Mouse (Mus musculus) NIH3T3 (cell line): ENCODE results near the gene Atp6ap2.
"Not testable (repeated sequence)": the region's sequence is repeated elsewhere in the genome, so short reads cannot be mapped to it uniquely, and the experiment has no call there.

Experiments used
- DNase-seq: peaks from one replicate; pipeline ENCODE4 v3.0.0-alpha.2; 2012; ENCODE audit warnings: low read depth

The Atp6ap2 gene

DNA sequence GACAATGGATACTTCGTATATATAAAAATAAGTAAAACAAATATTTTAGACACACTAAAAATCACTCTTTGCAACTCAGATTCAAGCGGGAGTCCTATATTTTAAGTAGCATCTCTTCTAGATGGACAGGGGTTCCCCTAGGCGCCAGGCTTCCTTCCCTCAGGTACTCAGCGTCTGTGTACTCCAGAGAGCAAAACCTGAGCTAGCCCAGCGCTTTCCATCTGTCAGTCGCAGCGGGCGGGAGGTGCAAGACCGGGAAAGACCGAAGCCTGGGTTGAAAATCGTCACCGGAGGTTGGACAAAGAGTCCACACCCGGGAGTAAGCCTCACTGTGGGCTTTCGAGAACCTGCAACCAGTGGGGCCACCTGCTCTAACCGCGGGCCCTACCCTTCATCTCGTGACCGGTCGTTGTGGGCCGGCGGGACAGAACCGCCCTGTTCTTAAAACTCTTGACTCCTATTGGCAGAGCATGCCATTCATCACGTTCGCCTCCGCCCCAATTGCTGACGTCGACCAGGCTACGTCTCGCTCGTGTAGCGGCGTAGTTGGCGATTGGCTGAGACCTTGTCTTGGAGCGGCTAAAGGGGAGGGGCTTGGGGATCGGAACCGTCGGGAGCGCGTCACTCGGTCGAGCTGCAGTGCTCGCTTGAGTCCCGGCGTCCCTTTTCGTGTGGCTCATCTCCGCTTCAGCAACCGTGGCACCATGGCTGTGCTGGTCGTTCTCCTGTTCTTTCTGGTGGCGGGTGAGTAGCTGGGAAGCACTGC is at the start of gene Atp6ap2:
Gene Atp6ap2, plus strand, starts transcription at position 610 of the 766 bp plus-strand sequence.
- DNase-seq: peak; percentile 96

GRCm38 (mm10) chrX:12544417-12544816 is 43.2 kb upstream of the Atp6ap2 start:
- DNase-seq: no peak

DNA sequence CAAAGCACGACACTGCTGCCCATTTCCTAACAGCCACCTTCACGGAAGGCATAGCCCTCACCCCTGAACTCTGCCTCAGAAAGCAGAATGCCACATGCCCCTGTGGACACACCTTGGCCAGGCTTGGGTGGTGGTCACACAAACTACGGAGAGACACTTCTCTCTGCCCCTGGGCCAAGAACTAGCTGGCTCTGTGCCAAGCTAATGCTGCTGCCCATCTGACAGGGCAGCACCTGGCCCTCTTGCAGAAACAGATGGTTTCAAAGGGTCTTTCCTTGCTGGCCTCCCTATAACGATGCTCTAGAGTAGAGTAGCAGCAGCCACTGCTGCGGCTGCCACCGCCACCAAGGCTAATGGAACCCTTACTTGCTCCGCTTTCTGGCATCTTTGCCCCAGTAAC is 30.5 kb upstream of the Atp6ap2 start:
- no peak for DNase-seq

GRCm38 (mm10) chrX:12571407-12571806 is 16.2 kb upstream of the Atp6ap2 start:
- DNase-seq: no peak

DNA sequence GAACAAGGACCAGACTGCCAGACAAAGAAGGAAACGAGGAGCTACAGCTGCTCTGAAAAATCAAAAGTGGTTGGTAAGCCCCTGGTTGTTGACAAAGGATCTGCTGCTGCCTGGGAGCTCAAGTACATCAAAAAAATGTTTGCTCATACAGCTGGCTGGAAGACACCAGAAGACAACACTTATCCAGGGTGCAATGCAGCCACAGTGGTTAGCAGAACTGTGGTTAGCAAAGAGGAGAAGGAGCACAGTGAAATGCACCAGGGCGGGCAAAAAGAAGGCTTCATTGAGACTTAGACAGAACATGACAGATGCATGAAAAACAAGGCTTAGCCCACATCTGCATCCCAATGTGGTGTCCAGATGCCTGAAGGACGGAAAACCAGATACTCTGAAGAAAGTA is 9.7 kb upstream of the Atp6ap2 start:
- DNase-seq: peak; percentile 11

DNA sequence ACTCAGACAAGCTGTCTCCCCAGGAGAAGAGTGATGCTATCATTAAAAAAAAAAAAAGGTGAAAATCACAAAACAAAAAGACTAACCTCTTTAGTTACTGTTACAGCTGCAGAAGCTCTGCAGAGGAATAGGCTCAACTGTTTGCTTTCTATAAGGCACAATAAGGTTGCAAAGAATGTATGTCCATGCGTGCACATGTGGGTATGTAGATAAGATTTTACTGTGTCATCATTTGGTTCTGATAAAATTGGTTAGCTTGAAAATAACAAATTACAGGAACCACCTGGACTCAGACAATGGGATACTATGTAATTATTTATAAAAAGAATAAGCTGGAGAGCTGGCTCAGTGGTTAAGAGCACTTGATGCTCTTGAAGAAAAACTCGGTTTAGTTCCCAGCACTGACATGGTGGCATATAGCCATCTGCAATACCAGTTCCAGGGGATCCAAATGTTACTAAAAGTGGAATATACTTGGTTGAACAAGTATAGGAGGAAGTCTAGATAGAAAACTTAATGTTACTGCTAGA is 9.2 kb upstream of the Atp6ap2 start:
- DNase-seq: no peak

- no peak for DNase-seq
Measured at GRCm38 (mm10) chrX:12583261-12583660, 4.3 kb upstream of the Atp6ap2 start.

DNA sequence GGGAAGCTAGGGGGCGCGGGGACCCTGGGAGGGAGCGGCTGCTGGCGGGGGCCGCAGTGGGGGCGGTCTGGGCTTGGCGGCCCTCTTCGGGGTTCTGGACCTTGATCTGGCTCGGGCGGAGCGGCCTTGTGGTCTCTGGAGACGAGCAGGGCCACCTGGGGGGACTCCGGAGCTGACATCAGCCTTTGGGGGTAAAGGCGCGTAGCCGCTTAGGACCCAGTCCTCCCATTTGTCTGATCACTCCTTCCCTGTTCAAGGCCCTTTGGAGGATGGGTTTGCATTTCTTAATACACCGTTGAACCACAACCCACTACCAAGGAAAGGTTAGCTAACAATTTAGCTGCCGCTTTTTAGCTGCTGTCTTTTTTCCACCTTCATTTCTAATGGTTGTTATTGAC is 356 bp downstream of the Atp6ap2 start:
- no peak for DNase-seq

DNA sequence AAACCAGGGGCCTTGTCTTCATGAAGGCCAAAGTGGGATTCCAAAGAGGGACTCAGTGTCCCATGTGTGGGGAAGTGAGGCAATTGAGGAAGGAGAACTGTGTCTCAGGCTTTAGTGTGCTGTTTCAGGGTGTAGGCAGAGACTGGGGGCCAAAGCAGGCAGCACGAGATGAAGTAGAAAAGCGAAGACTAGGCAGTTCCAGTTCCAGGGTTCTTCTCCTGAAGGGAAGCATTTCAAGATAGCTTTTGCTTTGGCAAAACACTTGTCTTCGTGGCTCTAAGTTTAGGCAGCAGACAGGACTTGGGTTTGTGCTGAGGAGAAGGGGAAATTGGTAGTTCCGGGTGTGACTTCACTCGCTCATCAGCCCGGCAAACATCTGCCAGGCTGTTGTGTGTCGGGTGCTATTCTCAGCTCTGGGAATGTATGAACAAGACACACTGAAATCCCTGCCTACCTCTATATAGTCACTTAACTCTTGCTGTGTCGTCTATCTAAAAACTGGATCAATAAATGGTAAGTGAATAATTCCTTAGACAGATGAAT is 3.9 kb downstream of the Atp6ap2 start:
- DNase-seq: no peak

DNA sequence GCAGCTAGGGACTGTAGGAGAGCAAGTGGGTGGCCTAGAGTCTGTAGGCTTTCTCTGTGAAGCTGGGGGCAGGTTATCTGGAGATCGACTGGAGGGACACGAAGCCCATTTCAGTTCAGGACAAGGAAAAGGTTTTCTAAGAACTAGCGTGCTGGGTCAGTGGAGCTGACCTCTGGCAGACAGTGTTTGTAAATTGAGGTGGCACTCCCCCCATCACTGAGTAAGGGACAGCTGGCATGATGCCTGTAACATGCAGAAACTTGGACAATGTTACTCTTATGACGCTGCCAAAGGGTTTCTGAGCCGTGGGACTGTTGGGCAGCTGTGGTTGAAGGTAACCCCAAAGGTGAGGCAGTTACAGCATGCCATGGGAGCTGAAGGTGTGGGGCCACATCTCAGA is 4.4 kb downstream of the Atp6ap2 start:
- no peak for DNase-seq

GRCm38 (mm10) chrX:12593824-12594223 is 6.2 kb downstream of the Atp6ap2 start:
- no peak for DNase-seq

DNA sequence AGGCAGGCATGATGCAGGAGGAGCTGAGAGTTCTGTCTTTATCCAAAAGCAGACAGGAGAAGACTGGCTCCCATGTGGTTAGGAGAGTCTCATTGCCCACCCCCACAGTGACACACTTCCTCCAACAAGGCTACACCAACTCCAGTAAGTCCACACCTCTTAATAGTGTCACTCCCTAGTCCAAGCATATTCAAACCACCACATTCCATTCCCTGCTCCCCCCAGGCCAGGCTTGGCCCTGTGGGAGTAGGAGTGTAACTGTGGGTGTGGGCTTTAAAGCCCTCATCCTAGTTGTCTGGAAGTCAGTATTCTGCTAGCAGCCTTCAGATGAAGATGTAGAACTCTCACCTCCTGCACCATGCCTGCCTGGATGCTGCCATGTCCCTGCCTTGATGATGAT is 22.9 kb downstream of the Atp6ap2 start:
- not testable (repeated sequence) for DNase-seq

DNA sequence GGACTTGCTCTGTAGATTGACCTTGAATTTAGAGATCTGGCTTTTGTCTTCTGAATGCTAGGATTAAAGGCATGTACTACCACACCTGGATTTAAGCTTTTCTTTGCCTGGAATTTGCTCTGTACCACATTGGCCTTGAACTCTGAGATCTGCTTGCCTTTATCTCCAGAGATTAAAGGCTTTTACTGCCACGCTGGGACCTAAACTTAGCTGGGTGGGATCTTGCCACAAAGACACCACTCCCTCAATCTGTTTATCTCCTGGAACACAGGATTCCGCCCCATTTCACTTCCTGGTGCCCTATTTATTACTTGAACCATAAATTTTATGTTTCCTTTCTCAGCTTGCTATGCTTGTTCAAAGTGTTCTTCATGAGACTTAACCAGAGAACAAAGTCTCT is 23.6 kb downstream of the Atp6ap2 start:
- DNase-seq: no peak

DNA sequence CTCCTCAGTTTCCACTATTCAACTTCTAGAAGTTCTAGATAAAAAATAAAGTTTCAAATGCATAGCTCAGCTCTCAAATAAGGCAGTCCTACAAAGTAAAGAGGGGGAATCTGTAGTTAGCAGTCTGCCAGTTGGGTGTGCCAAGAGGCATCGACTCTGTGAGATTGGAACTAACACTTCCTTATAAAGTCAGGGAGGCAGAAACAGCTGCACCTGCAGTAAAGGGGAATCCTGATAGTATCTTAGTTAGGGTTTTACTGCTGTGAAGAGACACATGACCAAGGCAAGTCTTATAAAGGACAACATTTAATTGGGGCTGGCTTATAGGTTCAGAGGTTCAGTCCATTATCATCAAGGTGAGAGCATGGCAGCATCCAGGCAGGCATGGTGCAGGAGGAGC is 24.8 kb downstream of the Atp6ap2 start:
- not testable (repeated sequence) for DNase-seq

DNA sequence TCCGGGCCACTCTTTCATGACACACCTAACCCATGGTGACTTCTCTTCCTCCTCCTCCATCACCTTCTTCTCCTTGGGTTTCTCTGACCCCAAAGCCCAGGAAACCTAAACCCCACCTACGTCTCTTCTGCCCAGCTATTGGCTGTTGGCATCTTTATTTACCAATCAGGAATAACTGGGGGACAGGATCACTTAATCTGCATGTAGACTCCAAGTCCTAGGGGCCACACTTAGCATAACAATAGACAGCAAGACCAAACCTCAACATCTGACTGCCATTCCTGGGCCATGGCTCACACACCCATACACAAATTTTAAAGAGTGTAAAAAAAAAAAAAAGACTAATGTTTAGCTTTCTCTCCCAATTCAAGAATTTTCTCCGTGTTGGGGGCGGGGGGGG is 37.5 kb downstream of the Atp6ap2 start:
- DNase-seq: no peak

DNA sequence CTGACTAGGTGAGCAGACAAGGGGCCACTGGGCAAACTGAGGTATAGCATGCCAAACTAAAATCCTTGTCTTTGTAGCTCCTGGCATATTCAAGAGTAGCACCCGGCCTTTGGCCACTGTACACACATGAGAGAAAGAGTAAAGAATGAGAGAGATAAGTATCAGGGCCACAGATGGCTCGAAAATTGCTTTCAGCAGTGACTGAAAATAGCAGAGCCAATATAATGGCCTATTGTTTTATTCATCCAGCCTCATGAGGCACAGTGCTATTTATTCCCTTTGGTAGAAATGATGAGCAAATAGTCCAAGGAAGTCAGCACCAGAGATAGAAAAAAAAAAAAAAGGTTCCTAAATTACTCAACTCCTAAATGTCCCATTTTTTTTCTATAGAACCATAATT is 57.4 kb downstream of the Atp6ap2 start:
- DNase-seq: no peak

GRCm38 (mm10) chrX:12645531-12646304 is 58.1 kb downstream of the Atp6ap2 start:
- DNase-seq: no peak

DNA sequence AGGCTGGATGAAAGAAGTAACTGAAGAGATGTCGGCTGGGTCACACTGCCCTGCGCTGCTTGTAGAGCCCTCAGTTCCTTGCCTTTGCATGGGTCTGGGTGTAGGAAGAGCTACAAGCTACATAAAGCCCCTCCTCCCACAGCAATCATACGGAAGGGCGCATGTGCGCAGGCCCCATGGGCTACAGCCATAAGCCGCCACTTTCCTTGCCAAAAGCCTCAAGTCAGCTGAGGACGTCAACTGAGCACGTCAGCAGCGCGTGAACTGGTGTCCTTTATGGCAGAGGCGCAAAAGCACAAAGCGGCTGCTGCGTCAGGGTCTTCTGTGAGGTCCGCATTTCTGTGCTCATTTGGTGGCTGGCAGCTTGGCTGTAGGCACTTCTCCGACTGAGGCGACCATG is 64.3 kb downstream of the Atp6ap2 start:
- DNase-seq: no peak

- DNase-seq: peak; percentile 62
Measured at GRCm38 (mm10) chrX:12653879-12654278, 66.3 kb downstream of the Atp6ap2 start.
